Mouse (Mus musculus) B cell, adult 62 days (primary cell): ENCODE results near the gene Gm9507. TPM values are rescaled to one million over a fixed set of nuclear protein-coding genes. Genes with fewer than 3 reads are reported as not detected.

Experiments
- total RNA-seq: library from RNA; stranded (reverse); gene quantifications from 4 replicates; pipeline ENCODE4 v1.2.4, GENCODE M21; 2023

Gene Gm9507
- not detected in 4 replicates for total RNA-seq

GRCm38 (mm10) chr10:77811743-77812142 lies at the start of gene Gm9507:
TSS of gene Gm9507 (minus strand) at chr10:77811843.

GRCm38 (mm10) chr10:77852559-77852958 lies 40.9 kb upstream of the Gm9507 start, which contains the start of gene Gm10318:
TSS of gene Gm10318 (plus strand) at chr10:77852859.

GRCm38 (mm10) chr10:77846503-77846902 lies 34.9 kb upstream of the Gm9507 start, which contains the start of gene Gm36176:
TSS of gene Gm36176 (plus strand) at chr10:77846803.

GRCm38 (mm10) chr10:77835647-77836046 lies 24.0 kb upstream of the Gm9507 start, which contains the start of gene Krtap10-10:
TSS of gene Krtap10-10 (plus strand) at chr10:77835947.

GRCm38 (mm10) chr10:77826951-77827350 lies 15.3 kb upstream of the Gm9507 start, which contains the start of gene Krtap10-4:
TSS of gene Krtap10-4 (minus strand) at chr10:77827095.

GRCm38 (mm10) chr10:77814382-77814781 lies 2.7 kb upstream of the Gm9507 start, which contains the start of gene Gm2696:
TSS of gene Gm2696 (plus strand) at chr10:77814682.

GRCm38 (mm10) chr10:77798921-77799508 lies 12.6 kb downstream of the Gm9507 start, which contains the start of gene Gm19668:
TSS of gene Gm19668 (minus strand) at chr10:77799133.

GRCm38 (mm10) chr10:77794976-77795375 lies 16.7 kb downstream of the Gm9507 start, which contains the start of gene Gm9639:
TSS of gene Gm9639 (minus strand) at chr10:77795076.

GRCm38 (mm10) chr10:77787876-77788275 lies 23.8 kb downstream of the Gm9507 start, which contains the start of gene Gm7137:
TSS of gene Gm7137 (minus strand) at chr10:77788200.

GRCm38 (mm10) chr10:77782442-77782841 lies 29.2 kb downstream of the Gm9507 start, which contains the start of gene Gm3250:
TSS of gene Gm3250 (minus strand) at chr10:77782542.

GRCm38 (mm10) chr10:77776844-77777243 lies 34.8 kb downstream of the Gm9507 start, which contains the start of gene Gm7138:
TSS of gene Gm7138 (minus strand) at chr10:77776944.

GRCm38 (mm10) chr10:77771225-77771624 lies 40.4 kb downstream of the Gm9507 start, which contains the start of gene Gm3238:
TSS of gene Gm3238 (minus strand) at chr10:77771325.

Other genes starting within 250 kb of the Gm9507 start
- gene Pttg1ip, start 230.1 kb downstream of the Gm9507 start, total RNA-seq, result 68.7 to 88.1 TPM (median 80.3 TPM) in 4 replicates
- gene Sumo3, start 205.7 kb downstream of the Gm9507 start, total RNA-seq, result 59.3 to 66.2 TPM (median 61.2 TPM) in 4 replicates
- 3.8 TPM in 1 of 4 replicates, not detected in the others for gene Gm49325, start 205.6 kb downstream of the Gm9507 start, total RNA-seq
- gene Ube2g2, start 189.6 kb downstream of the Gm9507 start, total RNA-seq, result 36.7 to 55.5 TPM (median 43.1 TPM) in 4 replicates
- gene Tspear, start 125.3 kb downstream of the Gm9507 start, total RNA-seq, result 3.3 to 4.2 TPM (median 3.7 TPM) in 4 replicates
- not detected in 4 replicates for gene Gm19402, start 121.1 kb downstream of the Gm9507 start, total RNA-seq
- not detected in 4 replicates for gene Gm9508, start 114.6 kb downstream of the Gm9507 start, total RNA-seq
- not detected in 4 replicates for gene Gm10272, start 105.2 kb downstream of the Gm9507 start, total RNA-seq
- gene Gm10024, start 100.4 kb downstream of the Gm9507 start, total RNA-seq, result not detected in 4 replicates
- gene Gm10142, start 96.0 kb downstream of the Gm9507 start, total RNA-seq, result not detected in 4 replicates
- not detected in 4 replicates for gene Krtap12-1, start 91.2 kb downstream of the Gm9507 start, total RNA-seq
- gene Gm10100, start 85.4 kb downstream of the Gm9507 start, total RNA-seq, result not detected in 4 replicates
- not detected in 4 replicates for gene Gm18596, start 69.2 kb downstream of the Gm9507 start, total RNA-seq
- gene Gm9736, start 60.5 kb downstream of the Gm9507 start, total RNA-seq, result not detected in 4 replicates
- gene Gm3233, start 52.2 kb downstream of the Gm9507 start, total RNA-seq, result not detected in 4 replicates
- not detected in 4 replicates for gene Gm3238, start 40.5 kb downstream of the Gm9507 start, total RNA-seq
- not detected in 4 replicates for gene Gm7138, start 34.9 kb downstream of the Gm9507 start, total RNA-seq
- gene Gm3250, start 29.3 kb downstream of the Gm9507 start, total RNA-seq, result not detected in 4 replicates
- not detected in 4 replicates for gene Gm7137, start 23.6 kb downstream of the Gm9507 start, total RNA-seq
- gene Gm9639, start 16.8 kb downstream of the Gm9507 start, total RNA-seq, result not detected in 4 replicates
- not detected in 4 replicates for gene Gm19668, start 12.7 kb downstream of the Gm9507 start, total RNA-seq
- gene Gm2696, start 2.8 kb upstream of the Gm9507 start, total RNA-seq, result not detected in 4 replicates
- not detected in 4 replicates for gene Krtap10-4, start 15.3 kb upstream of the Gm9507 start, total RNA-seq
- not detected in 4 replicates for gene Krtap10-10, start 24.1 kb upstream of the Gm9507 start, total RNA-seq
- gene Gm36176, start 35.0 kb upstream of the Gm9507 start, total RNA-seq, result not detected in 4 replicates
- gene Gm10318, start 41.0 kb upstream of the Gm9507 start, total RNA-seq, result not detected in 4 replicates
- not detected in 4 replicates for gene Gm3285, start 50.1 kb upstream of the Gm9507 start, total RNA-seq
- 0.16 to 0.27 TPM in 2 of 4 replicates, not detected in the others for gene Lrrc3, start 90.7 kb upstream of the Gm9507 start, total RNA-seq
- gene Trpm2, start 158.7 kb upstream of the Gm9507 start, total RNA-seq, result 21.4 to 30.7 TPM (median 24.9 TPM) in 4 replicates
- 7.4 to 12.6 TPM (median 10.7 TPM) in 4 replicates for gene 1810043G02Rik, start 166.7 kb upstream of the Gm9507 start, total RNA-seq
- 76.6 to 97.0 TPM (median 84.3 TPM) in 4 replicates for gene Pfkl, start 198.2 kb upstream of the Gm9507 start, total RNA-seq
- not detected in 4 replicates for gene Dnmt3l, start 230.1 kb upstream of the Gm9507 start, total RNA-seq
- 1.3 to 2.2 TPM (median 1.9 TPM) in 4 replicates for gene Aire, start 231.8 kb upstream of the Gm9507 start, total RNA-seq